Mouse (Mus musculus) liver, embryonic 12.5 days (tissue): ENCODE results near the gene Trim46. TPM values are rescaled to one million over a fixed set of nuclear protein-coding genes. Genes with fewer than 3 reads are reported as not detected.

Experiments
- ATAC-seq: fragments of 200-750 bp; cut with Nextera tagmentation; 2 replicates; pipeline ENCODE4 v1.8.0; 2017; ENCODE audit warnings: moderate number of reproducible peaks, mild to moderate bottlenecking, moderate library complexity
- H3K27ac ChIP-seq: fragments of 300-500 bp; sonication (generic); 2 replicates; pipeline ENCODE4 v1.5.1; 2016; ENCODE audit warnings: mild to moderate bottlenecking
- H3K27me3 ChIP-seq: fragments of 300-500 bp; sonication (generic); replicated peaks from 2 replicates; pipeline ENCODE4 v1.6.1; 2016; ENCODE audit warnings: mild to moderate bottlenecking, moderate library complexity
- H3K36me3 ChIP-seq: fragments of 300-500 bp; sonication (generic); 2 replicates; pipeline ENCODE4 v1.6.1; 2016; ENCODE audit warnings: mild to moderate bottlenecking, moderate library complexity
- H3K4me1 ChIP-seq: fragments of 300-500 bp; sonication (generic); 2 replicates; pipeline ENCODE4 v1.6.1; 2016
- H3K4me2 ChIP-seq: fragments of 300-500 bp; sonication (generic); 2 replicates; pipeline ENCODE4 v1.6.1; 2016; ENCODE audit warnings: mild to moderate bottlenecking, moderate library complexity
- H3K4me3 ChIP-seq: fragments of 300-500 bp; sonication (generic); 2 replicates; pipeline ENCODE4 v1.5.1; 2016; ENCODE audit warnings: mild to moderate bottlenecking, moderate library complexity
- H3K9ac ChIP-seq: fragments of 300-500 bp; sonication (generic); 2 replicates; pipeline ENCODE4 v1.6.1; 2016; ENCODE audit warnings: mild to moderate bottlenecking, moderate library complexity
- H3K9me3 ChIP-seq: fragments of 300-500 bp; sonication (generic); replicated peaks from 2 replicates; pipeline ENCODE4 v1.6.1; 2016; ENCODE audit warnings: mild to moderate bottlenecking, moderate library complexity
- WGBS: fragments of 180-500 bp; shearing (Covaris S2); methylation state at CpG from one replicate; pipeline ENCODE4 v1.1.7; 2016; ENCODE audit not compliant: insufficient replicate concordance; 5-methylcytosine and 5-hydroxymethylcytosine counted together
- polyA plus RNA-seq: library from polyadenylated mRNA; unstranded; fragments of >200 nt; fragmentation: Nextera tagmentation; extraction: Ambion mirVana; gene quantifications from 2 replicates; pipeline ENCODE4 v1.2.1, GENCODE M21; 2016

Trim46 gene
- polyA plus RNA-seq, 1 experiment from 2014 or later: 0.31 TPM

DNA sequence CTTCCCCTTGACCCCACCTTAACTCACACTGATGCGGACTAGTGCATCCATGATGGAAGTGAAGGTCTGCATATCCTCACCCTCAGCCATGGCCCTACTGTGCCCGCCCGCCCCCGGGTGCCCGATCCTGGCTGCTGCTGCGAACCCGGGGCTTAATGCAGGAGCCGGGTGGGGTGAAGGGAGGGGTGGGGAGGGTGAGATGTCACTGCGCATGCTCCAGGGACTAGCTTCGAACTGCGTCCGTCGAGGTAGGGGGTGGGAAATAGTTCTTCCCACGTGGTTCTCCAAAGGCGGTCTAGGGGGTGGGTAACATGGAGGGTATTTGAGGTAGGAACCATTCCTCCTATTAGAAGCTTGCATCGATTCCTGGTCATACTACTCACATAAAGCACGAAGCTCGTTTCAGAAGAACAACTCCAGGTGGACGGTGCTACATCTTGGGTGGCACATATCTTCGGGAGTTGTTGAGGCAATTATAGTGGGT lies 379 bp downstream of the Trim46 start, which contains the start of gene Krtcap2:
Krtcap2 (plus strand) TSS at position 279 of the 484 bp plus-strand sequence.
- H3K27ac ChIP-seq: peak within 1 kb of the TSS; percentile 49; the same call in 1 of the 2 replicates
- ATAC-seq: peak; percentile 13; the same call in 1 of the 2 replicates
- WGBS: 5% methylated on average over 20 of the region's 20 CpGs

GRCm38 (mm10) chr3:89244982-89245687 lies 974 bp downstream of the Trim46 start:
- H3K9ac ChIP-seq: 0 out of 2 replicates have a peak overlapping the region, but pooled peaks have one; percentile 13
- ATAC-seq: no peak
- H3K27ac ChIP-seq: no peak overlapping the region

More for the DNA sequence above, 379 bp downstream of the Trim46 start, which contains the start of gene Krtcap2:
- H3K27me3 ChIP-seq: peaks cover 49% of the 10 kb centered on the region
- no peaks in the 10 kb centered on the region for H3K9me3 ChIP-seq
- H3K4me3 ChIP-seq: peak within 1 kb of the TSS; percentile 75
- peak within 1 kb of the TSS; percentile 88 for H3K4me2 ChIP-seq
- H3K9ac ChIP-seq: peak within 1 kb of the TSS; percentile 76
- H3K36me3 ChIP-seq: peaks cover 18% of the 10 kb centered on the region
- peaks cover 55% of the 10 kb centered on the region for H3K4me1 ChIP-seq

DNA sequence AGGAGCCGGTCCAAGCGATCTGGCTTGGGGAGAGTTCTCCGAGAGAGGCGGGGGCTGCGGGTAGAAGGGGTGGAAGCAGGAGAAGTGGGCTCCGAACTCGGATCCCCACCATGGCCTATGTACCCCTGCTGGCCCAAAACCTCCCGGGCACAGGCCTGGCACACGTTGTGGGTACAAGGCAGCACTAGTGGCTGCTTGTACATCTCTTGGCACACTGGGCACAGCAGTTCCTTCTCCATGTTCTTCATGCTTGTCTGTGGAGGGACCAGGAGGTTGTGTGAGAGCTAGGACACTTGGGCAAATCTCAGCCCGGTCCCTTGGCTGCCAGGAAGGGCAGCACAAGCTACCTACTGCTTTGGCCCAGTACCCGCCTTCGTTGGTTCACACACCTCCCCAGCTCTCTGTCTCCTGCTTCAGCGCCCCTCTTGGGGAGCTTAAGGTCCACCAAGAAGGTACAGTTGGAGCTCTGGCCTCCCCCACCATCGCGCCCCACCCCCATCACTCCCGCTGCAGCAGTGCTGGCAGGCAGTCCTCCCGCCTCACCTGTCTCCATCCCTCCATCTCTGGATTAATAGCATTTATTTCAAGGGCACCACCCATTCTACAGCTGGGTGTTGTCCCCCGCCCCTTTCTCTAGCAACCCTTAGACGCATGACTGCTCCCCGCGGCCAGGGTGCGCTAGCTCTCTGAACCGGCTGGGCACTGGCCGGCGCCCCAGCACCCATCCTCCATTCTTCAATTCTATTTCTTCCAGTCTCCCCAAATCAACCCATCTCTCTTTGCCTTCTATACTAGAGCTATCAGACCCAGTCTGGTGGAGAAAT lies 1.7 kb downstream of the Trim46 start:
- H3K4me3 ChIP-seq: peak overlapping the region; percentile 75
- peaks cover 14% of the 10 kb centered on the region for H3K36me3 ChIP-seq
- 14% methylated on average over 25 of the region's 25 CpGs for WGBS
- no peak overlapping the region for H3K27ac ChIP-seq
- no peaks in the 10 kb centered on the region for H3K9me3 ChIP-seq
- H3K4me2 ChIP-seq: peak overlapping the region; percentile 88
- H3K9ac ChIP-seq: 0 out of 2 replicates have a peak overlapping the region, but pooled peaks have one; percentile 13
- H3K4me1 ChIP-seq: peaks cover 49% of the 10 kb centered on the region
- peaks cover 46% of the 10 kb centered on the region for H3K27me3 ChIP-seq
- no peak for ATAC-seq

More at GRCm38 (mm10) chr3:89244982-89245687, 974 bp downstream of the Trim46 start:
- Histone ChIP-seq H3K27me3 (peaks cover 45% of the 10 kb centered on the region), H3K4me2 (peak overlapping the region; percentile 88), H3K36me3 (peaks cover 18% of the 10 kb centered on the region), H3K9me3 (no peaks in the 10 kb centered on the region), H3K4me3 (peak overlapping the region; percentile 75), H3K4me1 (peaks cover 49% of the 10 kb centered on the region)
- WGBS: 2% methylated on average over 24 of the region's 26 CpGs

- no peak overlapping the region for H3K4me3 ChIP-seq
- ATAC-seq: no peak
- no peak overlapping the region for H3K9ac ChIP-seq
- peaks cover 52% of the 10 kb centered on the region for H3K4me1 ChIP-seq
- H3K27ac ChIP-seq: no peak overlapping the region
- H3K9me3 ChIP-seq: no peaks in the 10 kb centered on the region
- peak overlapping the region; percentile 31 for H3K4me2 ChIP-seq
- 18% methylated on average over 14 of the region's 14 CpGs for whole genome bisulfite sequencing
- H3K27me3 ChIP-seq: peaks cover 53% of the 10 kb centered on the region
- H3K36me3 ChIP-seq: peaks cover 7% of the 10 kb centered on the region
Measured at GRCm38 (mm10) chr3:89243609-89244008, 2.5 kb downstream of the Trim46 start.

GRCm38 (mm10) chr3:89242331-89242895 lies 3.7 kb downstream of the Trim46 start:
- Histone ChIP-seq H3K4me1 (peaks cover 46% of the 10 kb centered on the region), H3K36me3 (no peaks in the 10 kb centered on the region), H3K4me3 (no peak overlapping the region), H3K9ac (no peak overlapping the region), H3K27ac (no peak overlapping the region), H3K4me2 (no peak overlapping the region), H3K9me3 (no peaks in the 10 kb centered on the region), H3K27me3 (peaks cover 63% of the 10 kb centered on the region)
- ATAC-seq: no peak
- 58% methylated on average over 9 of the region's 9 CpGs for WGBS

- Histone ChIP-seq H3K4me2 (no peak overlapping the region), H3K27me3 (peaks cover 69% of the 10 kb centered on the region), H3K4me3 (no peak overlapping the region), H3K36me3 (no peaks in the 10 kb centered on the region), H3K27ac (no peak overlapping the region), H3K9ac (no peak overlapping the region), H3K4me1 (peaks cover 11% of the 10 kb centered on the region), H3K9me3 (no peaks in the 10 kb centered on the region)
- ATAC-seq: peak; percentile 33; the same call in 1 of the 2 replicates
- 56% methylated on average over 12 of the region's 12 CpGs for WGBS
Measured at GRCm38 (mm10) chr3:89238494-89238893, 7.6 kb downstream of the Trim46 start.

DNA sequence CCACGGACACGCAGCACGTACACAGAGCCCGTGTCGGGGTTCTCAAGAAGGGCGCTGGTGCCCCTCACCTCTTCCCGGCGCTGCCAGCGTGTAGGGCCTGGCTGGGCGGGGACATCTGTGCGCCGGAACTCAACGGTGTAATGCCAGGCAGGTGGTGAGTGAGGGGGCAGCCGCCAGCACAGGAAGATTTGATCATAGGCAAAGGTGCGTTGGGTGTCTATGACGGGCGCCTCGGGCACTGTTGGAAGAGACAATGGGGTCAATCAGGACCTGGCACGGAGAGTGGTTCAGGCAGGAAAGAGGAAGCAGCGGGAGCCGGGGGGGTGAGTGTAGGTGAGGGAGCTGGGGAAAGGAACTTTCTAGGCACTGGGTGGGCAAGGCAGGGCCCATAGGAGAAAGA lies 8.4 kb downstream of the Trim46 start:
- 78% methylated on average over 21 of the region's 21 CpGs for WGBS
- no peak for ATAC-seq

DNA sequence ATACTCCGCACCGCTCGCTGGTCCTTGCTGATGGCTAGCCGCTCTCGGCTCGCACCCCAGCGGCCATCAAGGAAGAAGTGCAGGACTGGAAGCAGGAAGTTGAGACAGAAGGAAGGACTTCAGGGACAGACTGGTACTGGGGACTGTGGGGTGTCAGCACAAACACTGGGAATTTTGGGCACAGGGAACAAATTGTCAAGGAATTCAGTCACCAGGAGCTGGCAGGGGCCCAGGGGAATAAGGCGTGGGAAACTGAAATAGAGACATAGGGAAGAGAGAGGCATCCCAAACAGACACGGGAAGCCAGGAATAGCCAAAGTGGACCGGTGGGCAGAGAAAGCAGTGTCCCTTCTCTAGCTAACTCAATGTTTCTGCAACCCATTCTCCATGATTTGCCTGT lies 9.6 kb downstream of the Trim46 start:
- no peak overlapping the region for H3K9ac ChIP-seq
- peaks cover 68% of the 10 kb centered on the region for H3K27me3 ChIP-seq
- H3K27ac ChIP-seq: no peak overlapping the region
- ATAC-seq: no peak
- no peaks in the 10 kb centered on the region for H3K9me3 ChIP-seq
- 75% methylated on average over 10 of the region's 10 CpGs for WGBS
- H3K4me1 ChIP-seq: peaks cover 10% of the 10 kb centered on the region
- H3K36me3 ChIP-seq: no peaks in the 10 kb centered on the region
- H3K4me3 ChIP-seq: no peak overlapping the region
- H3K4me2 ChIP-seq: no peak overlapping the region

More for the DNA sequence above, 8.4 kb downstream of the Trim46 start:
- H3K4me1 ChIP-seq: peaks cover 7% of the 10 kb centered on the region
- no peaks in the 10 kb centered on the region for H3K36me3 ChIP-seq
- peaks cover 64% of the 10 kb centered on the region for H3K27me3 ChIP-seq
- H3K4me2 ChIP-seq: no peak overlapping the region
- H3K27ac ChIP-seq: no peak overlapping the region
- no peak overlapping the region for H3K9ac ChIP-seq
- no peaks in the 10 kb centered on the region for H3K9me3 ChIP-seq
- no peak overlapping the region for H3K4me3 ChIP-seq

DNA sequence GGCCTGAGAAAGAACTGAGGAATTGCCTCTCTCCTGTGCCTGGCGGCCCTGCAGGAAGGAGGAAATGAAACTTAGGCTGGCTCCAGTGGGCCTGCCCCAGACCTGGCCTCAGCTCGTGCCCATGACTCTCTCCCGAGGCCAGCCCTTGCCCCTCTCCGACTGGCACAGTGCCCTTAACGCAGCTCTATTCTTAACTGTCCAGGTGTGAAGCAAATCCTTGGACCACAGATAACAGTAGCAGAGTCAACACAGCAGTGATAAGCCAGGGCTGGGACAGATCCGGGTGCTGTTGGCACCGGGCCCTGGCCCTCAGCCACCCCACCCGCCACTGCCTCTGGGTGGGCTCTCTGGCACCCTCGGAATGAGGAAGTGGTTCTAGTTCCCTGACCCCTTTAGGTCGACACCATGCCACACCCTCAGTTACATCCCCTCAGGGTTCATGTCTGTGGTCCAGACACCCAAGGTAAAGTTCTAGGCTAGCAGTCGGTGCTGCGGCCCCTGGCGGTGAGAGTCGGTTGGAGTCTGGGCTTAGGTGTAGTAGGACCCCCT lies 12.5 kb downstream of the Trim46 start:
- Histone ChIP-seq H3K9me3 (no peaks in the 10 kb centered on the region), H3K9ac (no peak overlapping the region), H3K4me2 (no peak overlapping the region), H3K4me1 (peaks cover 10% of the 10 kb centered on the region), H3K27me3 (peaks cover 85% of the 10 kb centered on the region), H3K27ac (no peak overlapping the region), H3K36me3 (no peaks in the 10 kb centered on the region), H3K4me3 (no peak overlapping the region)
- 50% methylated on average over 14 of the region's 14 CpGs for WGBS
- ATAC-seq: no peak

DNA sequence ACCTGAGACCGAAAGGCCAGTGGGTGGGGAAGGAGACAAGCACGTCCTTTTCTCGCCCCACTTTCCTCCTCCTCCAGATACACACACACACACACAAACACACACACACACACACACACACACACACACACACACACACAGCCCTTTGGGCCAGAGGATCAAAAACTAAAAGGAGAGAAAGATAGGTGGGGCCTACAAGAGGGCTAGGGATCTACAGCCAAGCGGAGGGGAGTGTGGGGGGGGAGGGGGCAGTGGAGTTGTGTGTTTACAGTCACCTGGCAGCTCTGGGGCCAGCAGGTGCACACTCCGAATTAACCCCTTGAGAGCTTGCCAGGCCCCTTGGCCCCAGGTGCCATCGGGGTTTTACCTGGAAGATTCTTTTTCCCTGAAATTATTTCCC lies 13.5 kb downstream of the Trim46 start:
- peaks cover 85% of the 10 kb centered on the region for H3K27me3 ChIP-seq
- no peak overlapping the region for H3K4me2 ChIP-seq
- H3K9me3 ChIP-seq: no peaks in the 10 kb centered on the region
- H3K27ac ChIP-seq: no peak overlapping the region
- peaks cover 16% of the 10 kb centered on the region for H3K4me1 ChIP-seq
- 60% methylated on average over 5 of the region's 6 CpGs for WGBS
- ATAC-seq: no peak
- H3K36me3 ChIP-seq: no peaks in the 10 kb centered on the region
- no peak overlapping the region for H3K9ac ChIP-seq
- no peak overlapping the region for H3K4me3 ChIP-seq

DNA sequence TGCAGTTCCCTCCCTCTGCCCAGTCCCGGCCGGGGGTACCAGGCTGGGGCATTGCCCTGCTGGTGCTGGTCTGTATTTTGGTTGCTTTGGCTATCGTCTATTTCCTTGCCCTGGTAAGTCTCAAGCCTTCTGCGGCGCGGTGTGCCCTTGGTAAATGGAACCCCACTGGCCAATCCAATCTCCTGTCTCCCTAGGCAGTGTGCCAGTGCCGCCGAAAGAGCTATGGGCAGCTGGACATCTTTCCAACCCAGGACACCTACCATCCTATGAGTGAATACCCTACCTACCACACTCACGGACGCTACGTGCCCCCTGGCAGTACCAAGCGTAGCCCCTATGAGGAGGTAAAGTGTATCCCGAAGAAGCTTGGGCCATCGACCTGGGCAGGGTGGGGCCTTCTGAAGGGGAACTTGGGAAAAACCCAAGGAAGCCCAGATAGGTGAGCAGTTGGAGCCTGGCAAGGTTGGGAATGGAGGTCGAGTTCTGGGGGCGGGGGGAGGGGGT lies 14.3 kb downstream of the Trim46 start:
- Histone ChIP-seq H3K9ac (no peak overlapping the region), H3K27ac (no peak overlapping the region), H3K27me3 (peaks cover 89% of the 10 kb centered on the region), H3K9me3 (no peaks in the 10 kb centered on the region), H3K4me3 (no peak overlapping the region), H3K4me2 (no peak overlapping the region), H3K4me1 (peaks cover 24% of the 10 kb centered on the region), H3K36me3 (no peaks in the 10 kb centered on the region)
- 65% methylated on average over 16 of the region's 16 CpGs for WGBS
- ATAC-seq: no peak
